Comparison of ENCODE assay signal across 7 mouse cellular contexts in genomic region chr1:67003699-67004098, GRCm38 (mm10). TPM values are rescaled to one million over a fixed set of nuclear protein-coding genes. Genes with fewer than 3 reads are reported as not detected.
DNase-seq lines count a peak whose midpoint lies in the region; ATAC-seq lines count a peak whose summit lies in the region.

No protein-coding gene starts in this region.

- H3K9ac ChIP-seq in embryonic facial prominence, embryonic 13.5 days = no peak overlapping the region

- DNase-seq in layer of hippocampus, adult 11-12 months (ENCODE audit: low spot score) = peak; percentile 24
- DNase-seq in layer of hippocampus, adult 8-10 months (ENCODE audit: low spot score in 2 of 2) = no peak
- DNase-seq in MN1 (ENCODE audit: low spot score) (peak; percentile 64), adipocyte (ENCODE audit: low spot score) (no peak)
- DNase-seq in kidney, postnatal 25 days = peak; percentile 59 to 63
- DNase-seq in frontal cortex, adult 2 months (ENCODE audit: extremely low spot score in 1 of 2, low spot score in 1 of 2) = no peak

- WGBS in embryonic facial prominence, embryonic 13.5 days = 60% methylated on average over 3 of the region's 3 CpGs

- ATAC-seq in embryonic facial prominence, embryonic 13.5 days (ENCODE audit: insufficient number of reproducible peaks, insufficient read depth, low FRiP score, low TSS enrichment, low read depth) = 0 out of 2 replicates have a peak, but pooled peaks have one; percentile 60

- H3K36me3 ChIP-seq in embryonic facial prominence, embryonic 13.5 days = peaks cover 55% of the 10 kb centered on the region

- H3K4me3 ChIP-seq in embryonic facial prominence, embryonic 13.5 days = no peak overlapping the region

- H3K27me3 ChIP-seq in embryonic facial prominence, embryonic 13.5 days = no peaks in the 10 kb centered on the region

- no peak overlapping the region for H3K27ac ChIP-seq in embryonic facial prominence, embryonic 13.5 days

- no peak overlapping the region for H3K4me2 ChIP-seq in embryonic facial prominence, embryonic 13.5 days

- H3K9me3 ChIP-seq in embryonic facial prominence, embryonic 13.5 days = no peaks in the 10 kb centered on the region

- no peaks in the 10 kb centered on the region for H3K4me1 ChIP-seq in embryonic facial prominence, embryonic 13.5 days

RNA-seq across cellular contexts. Expression of gene Lancl1, which starts 35.0 kb away (rescaled TPM):
- total RNA-seq in layer of hippocampus, adult 8-10 months (2022) = 100 to 1,000 TPM; 192 to 212 (median 195) TPM
- 117 and 121 TPM in 2 replicates for polyA plus RNA-seq in embryonic facial prominence, embryonic 13.5 days (2015; fragmentation: Nextera tagmentation; extraction: Ambion mirVana)
- polyA plus RNA-seq in frontal cortex, adult 2 months (2012; rRNA removed) = 200 and 226 TPM in 2 replicates

RNA-seq across cellular contexts. Expression of gene Myl1, which starts 58.5 kb away (rescaled TPM):
- 1 to 10 TPM in 1 of 4 experiments, under 1 TPM in 3; 0.57 to 3.9 (median 0.89) TPM for total RNA-seq in layer of hippocampus, adult 8-10 months (2022)
- polyA plus RNA-seq in embryonic facial prominence, embryonic 13.5 days (2015; fragmentation: Nextera tagmentation; extraction: Ambion mirVana) = 33.2 and 39.3 TPM in 2 replicates
- 3.5 and 3.7 TPM in 2 replicates for polyA plus RNA-seq in frontal cortex, adult 2 months (2012; rRNA removed)

Comparison
In these comparisons a context has a peak if more than half of its experiments do, and no peak if none do; other contexts are left out.
1. DNase-seq: peak in layer of hippocampus, adult 11-12 months (single experiment), MN1 (single experiment) and kidney, postnatal 25 days (2 of 2); none in layer of hippocampus, adult 8-10 months (0 of 2), frontal cortex, adult 2 months (0 of 2) and adipocyte (single experiment).